Mouse (Mus musculus) layer of hippocampus, adult 9-11 months (tissue): ENCODE results near the gene Tunar.

Experiments used
- DNase-seq: peaks from one replicate; pipeline ENCODE4 v3.0.0; 2022

The Tunar gene

GRCm38 (mm10) chr12:105406008-105406407 is 72.3 kb downstream of the Tunar start:
- DNase-seq: no peak

GRCm38 (mm10) chr12:105413909-105414308 is 80.2 kb downstream of the Tunar start:
- no peak for DNase-seq

- DNase-seq: no peak
Observed at GRCm38 (mm10) chr12:105420476-105420875, 86.8 kb downstream of the Tunar start.

GRCm38 (mm10) chr12:105426541-105426940 is 92.9 kb downstream of the Tunar start:
- DNase-seq: no peak

- peak; percentile 83 for DNase-seq
Observed at GRCm38 (mm10) chr12:105427039-105427757, 93.5 kb downstream of the Tunar start.

- DNase-seq: no peak
Observed at GRCm38 (mm10) chr12:105431872-105432271, 98.2 kb downstream of the Tunar start.

GRCm38 (mm10) chr12:105432807-105433206 is 99.1 kb downstream of the Tunar start:
- no peak for DNase-seq
